Comparison of ENCODE assay signal across 30 mouse cellular contexts in the genomic region with DNA sequence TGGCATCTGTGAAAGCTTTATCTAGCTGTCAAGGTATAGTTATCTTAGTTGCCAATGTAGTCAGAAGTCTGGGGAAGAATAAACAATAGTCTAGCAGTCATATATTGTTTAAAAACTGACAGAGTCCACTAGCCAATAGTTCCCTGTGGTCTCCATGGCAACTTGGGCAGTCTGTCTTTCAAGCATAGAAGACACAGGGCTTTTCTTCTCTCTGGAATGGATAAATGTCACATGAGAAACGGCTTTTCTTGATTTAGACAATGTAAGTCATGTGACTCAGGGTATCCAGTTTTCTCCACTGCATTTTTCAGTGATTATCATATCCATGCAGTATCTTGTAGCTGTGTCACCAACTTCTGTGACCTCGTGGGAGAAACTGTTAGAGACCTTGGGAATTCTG. TPM values are rescaled to one million over a fixed set of nuclear protein-coding genes. Genes with fewer than 3 reads are reported as not detected.
DNase-seq lines count a peak whose midpoint lies in the region; ATAC-seq and TF ChIP-seq lines count a peak whose summit lies in the region.
"Had no signal": no experiment of that assay in that cellular context is flagged by ENCODE, and none has a peak within 500 bp of the region (broad histone marks: within the 10 kb centered on the region; RNA-seq: fewer than 3 reads in every experiment).

No protein-coding gene starts in this region.

- no peak for DNase-seq in kidney, postnatal 0 days (ENCODE audit: low spot score)
- no peak for DNase-seq in kidney, postnatal 10 days
- DNase-seq in neural tube, embryonic 11.5 days (ENCODE audit: low spot score), result peak; percentile 7
- DNase-seq in limb, embryonic 11.5 days (ENCODE audit: low spot score), result peak; percentile 18
- DNase-seq in lung, adult 18-20 months, result no peak
- DNase-seq: adrenal gland, postnatal 10 days; cerebellum, adult 8-10 months; cerebellum, postnatal 25 days; gastrocnemius, postnatal 14 days; heart, adult 2 months; heart, postnatal 14 days; kidney, adult 2 months; layer of hippocampus, postnatal 36 days; left cerebral cortex, postnatal 4 days; lung, postnatal 36 days; midbrain, embryonic 14.5 days; thymus, adult 2 months; thymus, postnatal 36 days had no signal

- H3K4me2 ChIP-seq in forebrain, embryonic 13.5 days, result no peak overlapping the region
- no peak overlapping the region for H3K4me2 ChIP-seq in forebrain, embryonic 15.5 days (replicated peaks)
- H3K4me2 ChIP-seq in kidney, postnatal 0 days (ENCODE audit: low read length), result no peak overlapping the region
- H3K4me2 ChIP-seq in neural tube, embryonic 11.5 days (ENCODE audit: low read depth), result no peak overlapping the region
- no peak overlapping the region for H3K4me2 ChIP-seq in neural tube, embryonic 15.5 days
- H3K4me2 ChIP-seq in limb, embryonic 11.5 days (ENCODE audit: low read depth, severe bottlenecking), result no peak overlapping the region
- H3K4me2 ChIP-seq: hindbrain, embryonic 14.5 days; intestine, embryonic 15.5 days; neural tube, embryonic 13.5 days had no signal

- peaks cover 5% of the 10 kb centered on the region; the same call in 1 of the 2 replicates for H3K36me3 ChIP-seq in forebrain, embryonic 13.5 days (ENCODE audit: poor library complexity, severe bottlenecking)
- H3K36me3 ChIP-seq in forebrain, embryonic 15.5 days, result no peaks in the 10 kb centered on the region
- no peaks in the 10 kb centered on the region for H3K36me3 ChIP-seq in kidney, postnatal 0 days (ENCODE audit: insufficient read depth, low read length)
- H3K36me3 ChIP-seq in neural tube, embryonic 11.5 days (ENCODE audit: control insufficient read depth, insufficient read depth, low read length), result no peaks in the 10 kb centered on the region; the same call in 1 of the 2 replicates
- peaks cover 11% of the 10 kb centered on the region for H3K36me3 ChIP-seq in neural tube, embryonic 15.5 days
- H3K36me3 ChIP-seq in limb, embryonic 11.5 days (ENCODE audit: control insufficient read depth, insufficient read depth, low read length), result no peaks in the 10 kb centered on the region
- H3K36me3 ChIP-seq: neural tube, embryonic 13.5 days had no signal

- ATAC-seq in forebrain, embryonic 13.5 days, result 0 out of 2 replicates have a peak, but pooled peaks have one; percentile 12
- no peak for ATAC-seq in forebrain, embryonic 15.5 days (replicated peaks)
- ATAC-seq in kidney, postnatal 0 days (replicated peaks; ENCODE audit: low FRiP score, low read depth), result 0 out of 2 replicates have a peak, but pooled peaks have one; percentile 1
- 0 out of 2 replicates have a peak, but pooled peaks have one; percentile 2 for ATAC-seq in neural tube, embryonic 11.5 days (ENCODE audit: insufficient read depth, low FRiP score, low TSS enrichment)
- no peak for ATAC-seq in neural tube, embryonic 15.5 days (ENCODE audit: low FRiP score)
- no peak for ATAC-seq in limb, embryonic 11.5 days (ENCODE audit: insufficient number of reproducible peaks, low FRiP score, low TSS enrichment, low read depth)
- ATAC-seq: CD4-positive, CD25-positive, alpha-beta regulatory T cell, adult 4 months had no signal

- no peak overlapping the region for H3K9ac ChIP-seq in forebrain, embryonic 13.5 days
- no peak overlapping the region for H3K9ac ChIP-seq in forebrain, embryonic 15.5 days (replicated peaks)
- no peak overlapping the region for H3K9ac ChIP-seq in kidney, postnatal 0 days (ENCODE audit: low read depth, low read length)
- no peak overlapping the region for H3K9ac ChIP-seq in neural tube, embryonic 11.5 days (ENCODE audit: low read length)
- no peak overlapping the region for H3K9ac ChIP-seq in neural tube, embryonic 15.5 days (replicated peaks)
- no peak overlapping the region for H3K9ac ChIP-seq in limb, embryonic 11.5 days (ENCODE audit: low read length)
- H3K9ac ChIP-seq: hindbrain, embryonic 14.5 days; intestine, embryonic 15.5 days; neural tube, embryonic 13.5 days had no signal

- 60% methylated on average over 2 of the region's 2 CpGs for WGBS in forebrain, embryonic 13.5 days
- WGBS in forebrain, embryonic 15.5 days, result 61% methylated on average over 2 of the region's 2 CpGs
- WGBS in kidney, postnatal 0 days, result 59% methylated on average over 2 of the region's 2 CpGs
- 78% methylated on average over 2 of the region's 2 CpGs for WGBS in neural tube, embryonic 11.5 days
- WGBS in neural tube, embryonic 15.5 days, result 65% methylated on average over 2 of the region's 2 CpGs
- 78% methylated on average over 2 of the region's 2 CpGs for WGBS in limb, embryonic 11.5 days

- H3K9me3 ChIP-seq in forebrain, embryonic 13.5 days (replicated peaks), result peaks cover 67% of the 10 kb centered on the region
- peaks cover 59% of the 10 kb centered on the region for H3K9me3 ChIP-seq in forebrain, embryonic 15.5 days
- H3K9me3 ChIP-seq in kidney, postnatal 0 days (replicated peaks; ENCODE audit: low read length), result peaks cover 37% of the 10 kb centered on the region
- H3K9me3 ChIP-seq in neural tube, embryonic 11.5 days (ENCODE audit: control insufficient read depth, low read length), result peaks cover 38% of the 10 kb centered on the region
- peaks cover 56% of the 10 kb centered on the region for H3K9me3 ChIP-seq in neural tube, embryonic 15.5 days (replicated peaks)
- H3K9me3 ChIP-seq in limb, embryonic 11.5 days (ENCODE audit: control insufficient read depth, low read length), result peaks cover 37% of the 10 kb centered on the region

- H3K4me3 ChIP-seq in forebrain, embryonic 13.5 days, result no peak overlapping the region
- H3K4me3 ChIP-seq in forebrain, embryonic 15.5 days, result no peak overlapping the region
- H3K4me3 ChIP-seq in kidney, postnatal 0 days (replicated peaks; ENCODE audit: low read depth, low read length), result no peak overlapping the region
- no peak overlapping the region for H3K4me3 ChIP-seq in neural tube, embryonic 11.5 days (ENCODE audit: low read depth, low read length)
- H3K4me3 ChIP-seq in neural tube, embryonic 15.5 days (replicated peaks), result no peak overlapping the region
- no peak overlapping the region for H3K4me3 ChIP-seq in limb, embryonic 11.5 days (ENCODE audit: low read depth, low read length)
- H3K4me3 ChIP-seq: heart, adult 2 months; intestine, embryonic 15.5 days; myocyte; neural tube, embryonic 13.5 days had no signal

- no peak overlapping the region for H3K27ac ChIP-seq in forebrain, embryonic 13.5 days
- no peak overlapping the region for H3K27ac ChIP-seq in forebrain, embryonic 15.5 days (replicated peaks)
- no peak overlapping the region for H3K27ac ChIP-seq in kidney, postnatal 0 days
- H3K27ac ChIP-seq in neural tube, embryonic 11.5 days (ENCODE audit: low read depth, low read length), result no peak overlapping the region
- no peak overlapping the region for H3K27ac ChIP-seq in neural tube, embryonic 15.5 days (replicated peaks)
- no peak overlapping the region for H3K27ac ChIP-seq in limb, embryonic 11.5 days (replicated peaks; ENCODE audit: low read depth, low read length)
- H3K27ac ChIP-seq: heart, adult 2 months; hindbrain, embryonic 14.5 days; intestine, embryonic 15.5 days; neural tube, embryonic 13.5 days had no signal

- no peak for TF ChIP-seq CTCF in kidney, postnatal 0 days (IDR thresholded peaks at IDR 0.05; ENCODE audit: low read depth)

- H3K27me3 ChIP-seq in forebrain, embryonic 13.5 days, result no peaks in the 10 kb centered on the region
- H3K27me3 ChIP-seq in forebrain, embryonic 15.5 days, result no peaks in the 10 kb centered on the region
- no peaks in the 10 kb centered on the region for H3K27me3 ChIP-seq in kidney, postnatal 0 days (ENCODE audit: insufficient read depth, low read length)
- no peaks in the 10 kb centered on the region for H3K27me3 ChIP-seq in neural tube, embryonic 11.5 days (ENCODE audit: control insufficient read depth, insufficient read depth, low read length)
- no peaks in the 10 kb centered on the region for H3K27me3 ChIP-seq in neural tube, embryonic 15.5 days (replicated peaks)
- no peaks in the 10 kb centered on the region for H3K27me3 ChIP-seq in limb, embryonic 11.5 days (ENCODE audit: control insufficient read depth, insufficient read depth, low read length)
- H3K27me3 ChIP-seq: intestine, embryonic 15.5 days; neural tube, embryonic 13.5 days had no signal

- no peaks in the 10 kb centered on the region for H3K4me1 ChIP-seq in forebrain, embryonic 13.5 days
- no peaks in the 10 kb centered on the region for H3K4me1 ChIP-seq in forebrain, embryonic 15.5 days
- no peaks in the 10 kb centered on the region for H3K4me1 ChIP-seq in kidney, postnatal 0 days (replicated peaks; ENCODE audit: insufficient read depth, low read length)
- H3K4me1 ChIP-seq in neural tube, embryonic 11.5 days (ENCODE audit: control insufficient read depth, insufficient read depth, low read length), result no peaks in the 10 kb centered on the region
- no peaks in the 10 kb centered on the region for H3K4me1 ChIP-seq in neural tube, embryonic 15.5 days
- H3K4me1 ChIP-seq in limb, embryonic 11.5 days (ENCODE audit: control insufficient read depth, insufficient read depth, low read length), result no peaks in the 10 kb centered on the region
- H3K4me1 ChIP-seq: intestine, embryonic 15.5 days; neural tube, embryonic 13.5 days had no signal

RNA-seq across cellular contexts. Expression of a gene that starts 8.3 kb away (rescaled TPM):
- 1.3 and 1.5 TPM in 2 replicates for polyA plus RNA-seq in forebrain, embryonic 13.5 days (2015; fragmentation: Nextera tagmentation; extraction: Ambion mirVana)
- polyA plus RNA-seq in forebrain, embryonic 15.5 days (2015; fragmentation: Nextera tagmentation; extraction: Ambion mirVana), result 1.1 and 1.6 TPM in 2 replicates
- polyA plus RNA-seq in kidney, postnatal 0 days (2015; fragmentation: Nextera tagmentation; extraction: Ambion mirVana), result 2.9 and 3.5 TPM in 2 replicates
- 3.9 and 4.1 TPM in 2 replicates for polyA plus RNA-seq in neural tube, embryonic 11.5 days (2014; fragmentation: Nextera tagmentation; extraction: Ambion mirVana)
- polyA plus RNA-seq in neural tube, embryonic 15.5 days (2015; fragmentation: Nextera tagmentation; extraction: Ambion mirVana), result 2.6 and 3.1 TPM in 2 replicates
- 5.6 TPM in 2 replicates for polyA plus RNA-seq in limb, embryonic 11.5 days (2014; fragmentation: Nextera tagmentation; extraction: Ambion mirVana)

RNA-seq across cellular contexts. Expression of a gene that starts 44.7 kb away (rescaled TPM):
- 0.10 and 0.11 TPM in 2 replicates for polyA plus RNA-seq in forebrain, embryonic 13.5 days (2015; fragmentation: Nextera tagmentation; extraction: Ambion mirVana)
- 0.06 TPM in 1 of 2 replicates, not detected in the other for polyA plus RNA-seq in forebrain, embryonic 15.5 days (2015; fragmentation: Nextera tagmentation; extraction: Ambion mirVana)
- 0.07 and 0.08 TPM in 2 replicates for polyA plus RNA-seq in kidney, postnatal 0 days (2015; fragmentation: Nextera tagmentation; extraction: Ambion mirVana)
- polyA plus RNA-seq in neural tube, embryonic 11.5 days (2014; fragmentation: Nextera tagmentation; extraction: Ambion mirVana), result 0.15 TPM in 1 of 2 replicates, not detected in the other
- 0.17 and 0.20 TPM in 2 replicates for polyA plus RNA-seq in neural tube, embryonic 15.5 days (2015; fragmentation: Nextera tagmentation; extraction: Ambion mirVana)
- polyA plus RNA-seq in limb, embryonic 11.5 days (2014; fragmentation: Nextera tagmentation; extraction: Ambion mirVana), result 0.05 TPM in 1 of 2 replicates, not detected in the other
- polyA plus RNA-seq: CD4-positive, CD25-positive, alpha-beta regulatory T cell, adult 4 months; embryonic facial prominence, embryonic 11.5 days; intestine, embryonic 15.5 days; kidney, adult 2 months; large intestine, adult 2 months; liver, adult 2 months; lung, embryonic 16.5 days; thymus, adult 2 months had no signal

Comparison
In these comparisons a context has a peak if more than half of its experiments do, and no peak if none do; other contexts are left out.
1. ATAC-seq: peak in forebrain, embryonic 13.5 days (single experiment), kidney, postnatal 0 days (single experiment) and neural tube, embryonic 11.5 days (single experiment); none in forebrain, embryonic 15.5 days (single experiment), neural tube, embryonic 15.5 days (single experiment) and limb, embryonic 11.5 days (single experiment).
2. DNase-seq: peak in neural tube, embryonic 11.5 days (single experiment) and limb, embryonic 11.5 days (single experiment); none in kidney, postnatal 0 days (single experiment), kidney, postnatal 10 days (single experiment) and lung, adult 18-20 months (0 of 2).